Mouse (Mus musculus): ENCODE measurements around the gene Gm17334.
A peak's percentile ranks its signal among the peaks of the same experiment; 100 is the strongest.

DNA sequence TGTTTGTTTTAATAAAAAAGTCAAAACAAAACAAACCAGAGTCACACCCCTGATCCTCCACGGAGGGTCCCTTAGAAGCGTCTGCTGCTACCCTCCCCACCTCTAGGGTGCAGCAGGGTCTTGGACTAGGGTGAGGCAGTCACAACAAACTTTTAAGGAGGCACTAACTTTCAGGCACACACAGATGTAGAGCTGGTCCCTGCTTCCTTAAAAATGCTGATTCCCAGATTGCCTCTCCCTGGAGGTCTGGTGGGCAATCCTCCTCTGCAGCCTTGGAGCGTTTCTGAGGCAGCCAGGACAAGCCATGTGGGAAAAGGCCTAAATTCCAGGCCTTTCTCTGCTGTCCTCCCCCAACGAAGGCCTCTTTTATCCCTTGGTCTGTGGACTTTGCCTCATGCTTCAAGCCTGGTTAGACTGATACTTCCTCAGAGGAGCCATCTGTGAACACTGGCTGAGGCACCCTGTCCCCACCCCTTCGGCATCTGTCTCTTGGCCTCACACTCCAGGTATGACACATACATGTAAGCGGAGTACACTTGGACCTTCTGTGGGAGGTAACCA, 14.1 kb downstream of the Gm17334 start:
- TF ChIP-seq CTCF (IDR thresholded peaks at IDR 0.05): peak; percentile 70
- no peak for TF ChIP-seq POLR2A (IDR thresholded peaks at IDR 0.05; ENCODE audit: insufficient read depth, low read depth, low read length)
- 0 out of 2 replicates have a peak, but pooled peaks have one; percentile 64 for TF ChIP-seq EP300 (IDR thresholded peaks at IDR 0.05; ENCODE audit: insufficient read depth, low read depth, low read length)

Measured in heart, adult 2 months (tissue).